Mouse (Mus musculus) liver, embryonic 14.5 days (tissue): ENCODE measurements at regions not wholly inside any gene's neighbourhood (a gene's known extent, or its start where the extent isn't known, plus 50 kb on each side); places are given as distances from the start of the nearest gene placed in this dataset.

Source experiments
- ATAC-seq: fragments of 200-750 bp; cut with Nextera tagmentation; 2 replicates; pipeline ENCODE4 v1.8.0; 2017; ENCODE audit warnings: moderate number of reproducible peaks, mild to moderate bottlenecking, moderate library complexity; ENCODE audit not compliant: insufficient read depth
- DNase-seq, 3 experiments: peaks; one replicate each; pipeline ENCODE4 v3.0.0-alpha.2; 2012 to 2013; ENCODE audit warnings: low read depth in 3 of 3, low spot score in 3 of 3
- H3K27ac ChIP-seq: fragments of 300-500 bp; sonication (generic); 2 replicates; pipeline ENCODE4 v1.5.1; 2014; ENCODE audit warnings: moderate library complexity, mild to moderate bottlenecking, control low read depth, inconsistent platforms
- H3K27me3 ChIP-seq: fragments of 300-500 bp; sonication (generic); 2 replicates; pipeline ENCODE4 v1.6.1; 2014; ENCODE audit warnings: mild to moderate bottlenecking, low read length, moderate library complexity; ENCODE audit not compliant: control insufficient read depth, insufficient read depth
- H3K36me3 ChIP-seq: fragments of 300-500 bp; sonication (generic); replicated peaks from 2 replicates; pipeline ENCODE4 v1.6.1; 2014; ENCODE audit warnings: low read depth; ENCODE audit not compliant: control insufficient read depth, insufficient read depth
- H3K4me1 ChIP-seq, 2 experiments: fragments of 200-500 bp in 1 of 2; fragments of 300-500 bp in 1 of 2; sonication (generic) in 1 of 2; replicated peaks; 2 replicates each; pipeline ENCODE4 v1.6.1; 2012 to 2014; ENCODE audit warnings: antibody characterized with exemption in 1 of 2, inconsistent platforms in 1 of 2, low read length in 1 of 2; ENCODE audit not compliant: control insufficient read depth in 2 of 2, insufficient read depth in 2 of 2
- H3K4me2 ChIP-seq: fragments of 300-500 bp; sonication (generic); 2 replicates; pipeline ENCODE4 v1.6.1; 2014; ENCODE audit warnings: low read depth, mild to moderate bottlenecking, control low read depth, moderate library complexity
- H3K4me3 ChIP-seq, 2 experiments: fragments of 200-500 bp in 1 of 2; fragments of 300-500 bp in 1 of 2; sonication (generic) in 1 of 2; 2 replicates each; pipeline ENCODE4 v1.5.1; 2012 to 2014; ENCODE audit warnings: low read depth in 2 of 2, low read length in 2 of 2, mild to moderate bottlenecking in 2 of 2, control low read depth in 1 of 2, inconsistent platforms in 1 of 2, moderate library complexity in 1 of 2; ENCODE audit not compliant: insufficient read depth in 1 of 2
- H3K9ac ChIP-seq: fragments of 300-500 bp; sonication (generic); replicated peaks from 2 replicates; pipeline ENCODE4 v1.6.1; 2014; ENCODE audit warnings: mild to moderate bottlenecking, control low read depth, moderate library complexity
- H3K9me3 ChIP-seq: fragments of 300-500 bp; sonication (generic); 2 replicates; pipeline ENCODE4 v1.6.1; 2016; ENCODE audit warnings: low read length, mixed read lengths; ENCODE audit not compliant: control insufficient read depth
- CTCF ChIP-seq: IDR thresholded peaks from 2 replicates; pipeline ENCODE4 v1.5.1; 2016; ENCODE audit warnings: antibody characterized with exemption, low read depth, control low read depth
- EP300 ChIP-seq: IDR thresholded peaks from 2 replicates; pipeline ENCODE4 v1.6.1; 2016; ENCODE audit warnings: antibody characterized with exemption, low read depth
- WGBS: fragments of 180-500 bp; shearing (Covaris S2); extraction: QIAGEN DNeasy Blood & Tissue Kit; methylation state at CpG from one replicate; pipeline ENCODE4 v1.1.7; 2014; ENCODE audit not compliant: insufficient replicate concordance; 5-methylcytosine and 5-hydroxymethylcytosine counted together

GRCm38 (mm10) chr14:99472111-99472510, 173.6 kb downstream of the Klf5 start:
- DNase-seq (no peak), ATAC-seq (no peak)
- Histone ChIP-seq H3K4me3 (no peak overlapping the region), H3K36me3 (no peaks in the 10 kb centered on the region), H3K9me3 (no peaks in the 10 kb centered on the region), H3K27ac (no peak overlapping the region), H3K4me2 (no peak overlapping the region), H3K9ac (no peak overlapping the region), H3K4me1 (no peaks in the 10 kb centered on the region), H3K27me3 (no peaks in the 10 kb centered on the region)
- WGBS, result 69% methylated on average over 2 of the region's 2 CpGs
- TF ChIP-seq CTCF, result no peak
- no peak for TF ChIP-seq EP300

- no peak for ATAC-seq
- whole genome bisulfite sequencing, result 48% methylated on average over 8 of the region's 8 CpGs
These were observed 176.8 kb downstream of the Klf5 start for GRCm38 (mm10) chr14:99475271-99475670.

GRCm38 (mm10) chr14:99480325-99481077, 182.0 kb downstream of the Klf5 start:
- Histone ChIP-seq H3K9me3 (no peaks in the 10 kb centered on the region), H3K4me3 (no peak overlapping the region), H3K4me2 (no peak overlapping the region), H3K36me3 (no peaks in the 10 kb centered on the region), H3K27me3 (no peaks in the 10 kb centered on the region), H3K27ac (no peak overlapping the region), H3K4me1 (no peaks in the 10 kb centered on the region), H3K9ac (no peak overlapping the region)
- no peak for DNase-seq
- WGBS, result 49% methylated on average over 10 of the region's 10 CpGs
- no peak for ATAC-seq
- TF ChIP-seq EP300, result no peak
- no peak for TF ChIP-seq CTCF

More at GRCm38 (mm10) chr14:99475271-99475670, 176.8 kb downstream of the Klf5 start:
- Histone ChIP-seq H3K4me2 (no peak overlapping the region), H3K36me3 (no peaks in the 10 kb centered on the region), H3K4me1 (no peaks in the 10 kb centered on the region), H3K27ac (no peak overlapping the region), H3K9ac (no peak overlapping the region), H3K4me3 (no peak overlapping the region), H3K9me3 (no peaks in the 10 kb centered on the region), H3K27me3 (no peaks in the 10 kb centered on the region)
- no peak for TF ChIP-seq CTCF
- no peak for TF ChIP-seq EP300
- no peak for DNase-seq

- no peak overlapping the region for H3K4me3 ChIP-seq
- no peak for ATAC-seq
These were observed 189.5 kb downstream of the Klf5 start for GRCm38 (mm10) chr14:99487981-99488380.

GRCm38 (mm10) chr14:99493197-99493596, 194.7 kb downstream of the Klf5 start:
- no peaks in the 10 kb centered on the region for H3K36me3 ChIP-seq
- 62% methylated on average over 4 of the region's 4 CpGs for WGBS
- no peak overlapping the region for H3K4me3 ChIP-seq
- H3K27ac ChIP-seq, result no peak overlapping the region
- no peak for DNase-seq
- no peaks in the 10 kb centered on the region for H3K4me1 ChIP-seq
- no peak for ATAC-seq
- H3K27me3 ChIP-seq, result no peaks in the 10 kb centered on the region
- TF ChIP-seq CTCF (no peak), EP300 (no peak)
- H3K4me2 ChIP-seq, result no peak overlapping the region
- H3K9ac ChIP-seq, result no peak overlapping the region
- no peaks in the 10 kb centered on the region for H3K9me3 ChIP-seq

More at GRCm38 (mm10) chr14:99487981-99488380, 189.5 kb downstream of the Klf5 start:
- no peak for DNase-seq
- 61% methylated on average over 6 of the region's 6 CpGs for WGBS
- Histone ChIP-seq H3K27me3 (no peaks in the 10 kb centered on the region), H3K9me3 (no peaks in the 10 kb centered on the region), H3K9ac (no peak overlapping the region), H3K4me1 (no peaks in the 10 kb centered on the region), H3K4me2 (no peak overlapping the region), H3K36me3 (no peaks in the 10 kb centered on the region), H3K27ac (no peak overlapping the region)
- TF ChIP-seq CTCF, result no peak
- no peak for TF ChIP-seq EP300
